Mouse (Mus musculus): Measurements from ENCODE around the gene Cstad. TPM values are rescaled to one million over a fixed set of nuclear protein-coding genes. Genes with fewer than 3 reads are reported as not detected.

The Cstad gene
- total RNA-seq, 1 experiment from 2014 or later, result not detected

DNA sequence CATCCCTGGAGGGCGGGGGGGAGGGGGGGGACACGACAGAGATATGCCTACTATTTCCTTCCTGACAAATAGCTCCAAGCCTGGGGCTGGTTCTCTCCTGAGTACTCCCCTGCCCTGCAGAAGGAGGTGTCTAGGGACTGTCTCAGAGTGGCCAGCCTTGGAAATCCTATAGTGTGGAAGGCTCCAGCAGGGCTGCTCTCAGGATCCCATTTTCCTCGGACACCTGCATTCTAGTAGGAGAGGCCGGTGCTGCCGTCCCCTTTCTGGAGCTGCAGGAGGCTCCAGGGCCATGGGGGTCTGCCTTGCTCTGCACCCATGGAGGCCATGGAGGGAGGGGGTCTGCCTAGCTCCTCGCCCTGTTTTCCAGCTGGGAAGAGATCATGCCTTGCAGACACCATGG lies 2.4 kb upstream of the Cstad start:
- ATAC-seq (replicated peaks; ENCODE audit: insufficient number of reproducible peaks, low FRiP score, low TSS enrichment, poor library complexity, severe bottlenecking), result no peak

DNA sequence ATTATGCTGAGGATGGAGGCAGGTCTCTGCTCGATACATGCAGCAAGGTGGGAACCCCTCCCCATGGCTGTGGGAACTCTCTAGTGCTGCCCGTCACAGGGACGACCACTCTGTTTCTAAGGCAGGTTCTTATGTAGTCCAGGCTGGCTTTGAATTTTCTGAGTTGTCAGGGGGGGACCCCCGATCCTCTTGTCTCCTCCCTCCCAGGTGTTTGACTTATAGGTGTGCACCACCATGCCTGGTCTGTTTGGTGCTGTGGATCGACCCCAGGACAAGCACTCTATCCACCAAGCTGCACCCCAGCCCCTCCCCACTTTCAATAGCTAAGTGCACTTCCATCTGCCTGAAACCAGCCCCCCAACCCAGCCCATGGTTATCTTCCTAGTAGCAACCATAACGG lies 1.9 kb upstream of the Cstad start:
- no peak for ATAC-seq (replicated peaks; ENCODE audit: insufficient number of reproducible peaks, low FRiP score, low TSS enrichment, poor library complexity, severe bottlenecking)

DNA sequence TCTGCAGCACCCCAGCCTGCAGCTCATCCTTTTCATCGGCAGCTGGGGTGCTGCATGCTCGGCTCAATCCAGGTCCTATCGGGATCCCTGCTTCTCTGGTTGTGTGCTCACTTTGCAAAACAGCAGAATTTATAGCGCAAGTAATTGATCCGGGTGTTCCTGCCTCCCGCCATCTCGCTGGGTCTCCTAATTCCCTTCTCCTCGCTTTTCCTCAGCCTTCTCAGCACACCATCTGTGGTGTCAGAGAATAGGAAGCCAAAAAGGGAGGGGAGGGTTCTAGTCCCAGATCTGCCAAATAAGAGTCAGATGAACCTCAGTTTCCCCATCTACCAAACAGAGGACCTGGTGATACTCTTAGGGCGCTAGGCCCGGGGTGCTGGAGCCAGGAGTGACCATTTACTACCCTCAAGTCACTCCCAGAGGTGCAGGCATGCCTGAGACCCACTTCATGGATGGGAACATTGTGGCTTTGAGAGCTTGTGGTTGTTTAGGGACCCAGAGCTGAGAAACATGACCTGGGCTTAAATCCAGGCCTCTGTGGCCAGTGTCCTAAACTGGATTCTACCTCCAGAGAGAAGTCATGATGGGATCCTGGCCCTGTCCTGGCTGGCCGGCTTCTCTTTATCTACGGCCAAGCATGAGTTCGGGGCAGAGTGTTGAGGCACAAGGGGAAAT lies 1.1 kb upstream of the Cstad start:
- no peak for ATAC-seq (replicated peaks; ENCODE audit: insufficient number of reproducible peaks, low FRiP score, low TSS enrichment, poor library complexity, severe bottlenecking)

DNA sequence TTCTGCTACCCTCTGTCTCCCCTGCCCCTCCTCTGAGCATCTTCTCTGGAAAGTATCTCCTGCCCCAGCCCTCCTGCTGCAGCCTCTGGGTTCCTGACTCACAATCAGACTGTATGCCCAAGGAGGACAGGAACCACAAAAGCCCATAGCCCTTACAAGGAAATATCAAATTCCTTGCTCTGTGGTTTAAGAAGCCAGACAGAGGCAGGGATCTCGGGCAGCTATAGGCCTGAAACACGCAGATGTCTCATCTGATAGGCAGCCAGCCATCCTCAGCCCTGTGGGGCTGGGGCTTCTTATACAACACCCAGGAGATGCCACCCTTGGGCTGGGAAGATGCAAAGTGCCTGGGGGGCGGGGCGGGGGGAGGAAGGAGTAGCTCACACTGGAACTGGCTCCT lies 956 bp downstream of the Cstad start:
- no peak for ATAC-seq (replicated peaks; ENCODE audit: insufficient number of reproducible peaks, low FRiP score, low TSS enrichment, poor library complexity, severe bottlenecking)

DNA sequence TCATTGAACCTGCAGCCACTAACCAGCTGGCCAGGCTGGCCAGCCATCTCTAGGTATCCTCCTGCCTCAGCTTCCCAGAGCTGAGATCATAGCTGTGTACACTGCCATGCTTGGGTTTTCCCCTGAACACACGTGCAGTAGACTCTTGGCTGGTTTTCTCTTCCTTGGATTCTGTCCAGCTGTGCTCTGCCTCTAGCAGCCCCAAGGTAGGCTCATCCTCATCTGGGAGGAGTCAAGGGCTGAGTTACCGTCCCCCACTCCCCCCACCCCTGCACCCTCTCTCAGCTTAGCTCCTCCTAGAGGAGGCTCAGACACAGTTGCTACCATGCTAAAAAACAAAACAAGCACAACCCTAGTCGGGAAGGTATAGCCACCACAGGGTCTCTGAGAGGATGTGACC lies 4.8 kb downstream of the Cstad start:
- ATAC-seq (replicated peaks; ENCODE audit: insufficient number of reproducible peaks, low FRiP score, low TSS enrichment, poor library complexity, severe bottlenecking), result no peak

DNA sequence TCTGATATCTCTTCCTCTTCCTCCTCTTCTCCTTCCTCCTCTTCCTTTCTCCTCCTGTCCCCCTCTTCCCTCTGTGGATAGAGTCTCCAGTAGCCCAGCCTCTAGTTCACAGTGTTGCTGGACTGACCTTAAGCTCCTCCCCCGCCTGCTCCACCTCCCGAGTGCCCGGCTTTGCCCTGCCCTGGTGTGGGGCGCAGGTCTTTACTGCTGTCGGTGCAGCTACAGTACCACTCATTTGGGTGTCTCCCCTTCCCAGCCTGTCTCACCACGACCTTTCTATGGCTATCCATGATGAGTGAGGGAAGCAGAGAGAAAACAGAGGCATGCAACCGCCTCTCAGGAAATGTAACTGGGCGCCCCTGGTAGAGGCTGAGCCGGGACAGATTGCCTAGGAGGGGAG lies 5.5 kb downstream of the Cstad start:
- no peak for ATAC-seq (replicated peaks; ENCODE audit: insufficient number of reproducible peaks, low FRiP score, low TSS enrichment, poor library complexity, severe bottlenecking)

DNA sequence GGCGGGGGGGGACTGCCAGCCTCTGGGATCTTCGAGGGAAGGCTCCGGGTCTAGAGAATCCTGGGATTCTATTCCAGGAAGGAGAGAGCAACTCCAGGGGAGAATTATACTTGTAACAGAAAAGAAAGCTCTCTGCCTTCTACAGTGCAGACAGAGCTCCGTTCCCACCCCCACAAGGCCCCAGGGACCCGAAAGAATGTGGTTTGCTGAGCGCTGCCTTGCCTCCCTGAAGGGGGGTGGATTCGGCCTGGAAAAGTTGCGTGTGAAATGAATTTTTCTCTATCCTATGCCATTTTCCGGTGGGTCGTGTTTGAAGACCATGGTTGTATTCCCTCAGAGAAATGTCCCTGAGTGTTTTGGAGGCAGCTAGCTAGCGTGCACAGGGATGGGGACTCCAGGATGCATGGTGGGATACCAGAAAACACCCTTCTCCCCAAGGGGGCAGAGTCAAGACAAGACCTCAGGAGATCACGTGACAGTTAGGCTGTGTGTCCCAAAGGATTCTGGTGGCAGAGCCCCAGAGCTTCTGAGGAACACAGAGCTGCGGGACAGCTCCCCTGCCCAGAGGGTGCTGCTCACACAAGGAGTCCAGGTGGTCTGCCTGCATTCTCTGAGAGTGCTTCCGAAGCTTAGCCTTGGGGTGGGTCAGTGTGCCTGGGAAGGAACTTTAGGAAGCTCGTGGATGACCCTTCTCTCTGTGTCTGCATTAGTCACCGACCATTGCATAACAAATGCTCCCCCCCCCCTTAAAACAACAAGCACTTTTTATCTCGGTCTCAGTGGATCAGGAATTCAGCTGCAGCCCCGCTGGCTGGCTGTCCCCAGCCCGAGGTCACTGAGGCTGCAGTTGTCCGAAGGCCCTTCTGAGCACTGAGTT lies 6.4 kb downstream of the Cstad start:
- no peak for ATAC-seq (replicated peaks; ENCODE audit: insufficient number of reproducible peaks, low FRiP score, low TSS enrichment, poor library complexity, severe bottlenecking)

DNA sequence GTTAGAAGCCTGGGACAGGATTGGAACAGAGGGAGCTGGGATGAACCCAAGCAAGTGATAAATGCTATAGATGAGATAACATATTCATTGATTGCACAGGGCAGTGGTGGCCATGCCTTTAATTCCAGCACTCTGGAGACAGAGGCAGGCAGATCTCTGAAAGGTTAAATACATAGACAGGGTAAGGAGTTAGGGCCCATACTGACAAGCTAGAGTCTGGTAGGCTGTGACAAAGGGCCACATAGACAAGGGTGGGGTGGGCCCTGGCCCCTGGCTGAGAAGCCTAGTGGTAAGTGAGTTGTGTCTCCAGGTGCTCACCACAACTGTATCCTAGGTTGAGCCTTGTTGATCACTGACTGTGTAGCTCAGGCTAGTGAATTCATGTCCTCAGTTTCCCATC lies 7.6 kb downstream of the Cstad start:
- ATAC-seq (replicated peaks; ENCODE audit: insufficient number of reproducible peaks, low FRiP score, low TSS enrichment, poor library complexity, severe bottlenecking), result no peak

DNA sequence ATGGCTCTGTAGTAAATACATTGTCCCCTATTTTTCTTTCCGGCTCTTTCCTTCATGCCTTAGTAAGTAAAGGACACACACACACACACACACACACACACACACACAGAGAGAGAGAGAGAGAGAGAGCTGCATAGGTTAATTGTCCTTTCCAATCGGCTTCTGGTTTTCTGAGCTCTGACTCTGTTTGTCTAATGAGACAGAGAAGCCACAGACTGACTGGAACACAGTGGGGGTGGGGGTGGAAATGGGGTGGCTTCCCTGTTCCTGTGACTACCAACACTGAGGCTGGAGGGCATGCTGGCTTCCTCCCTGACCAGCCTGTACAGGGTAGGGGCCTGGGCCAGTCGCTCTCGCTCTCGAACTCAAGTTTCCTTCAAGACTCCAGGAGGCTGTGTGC lies 8.9 kb downstream of the Cstad start:
- ATAC-seq (replicated peaks; ENCODE audit: insufficient number of reproducible peaks, low FRiP score, low TSS enrichment, poor library complexity, severe bottlenecking), result no peak

DNA sequence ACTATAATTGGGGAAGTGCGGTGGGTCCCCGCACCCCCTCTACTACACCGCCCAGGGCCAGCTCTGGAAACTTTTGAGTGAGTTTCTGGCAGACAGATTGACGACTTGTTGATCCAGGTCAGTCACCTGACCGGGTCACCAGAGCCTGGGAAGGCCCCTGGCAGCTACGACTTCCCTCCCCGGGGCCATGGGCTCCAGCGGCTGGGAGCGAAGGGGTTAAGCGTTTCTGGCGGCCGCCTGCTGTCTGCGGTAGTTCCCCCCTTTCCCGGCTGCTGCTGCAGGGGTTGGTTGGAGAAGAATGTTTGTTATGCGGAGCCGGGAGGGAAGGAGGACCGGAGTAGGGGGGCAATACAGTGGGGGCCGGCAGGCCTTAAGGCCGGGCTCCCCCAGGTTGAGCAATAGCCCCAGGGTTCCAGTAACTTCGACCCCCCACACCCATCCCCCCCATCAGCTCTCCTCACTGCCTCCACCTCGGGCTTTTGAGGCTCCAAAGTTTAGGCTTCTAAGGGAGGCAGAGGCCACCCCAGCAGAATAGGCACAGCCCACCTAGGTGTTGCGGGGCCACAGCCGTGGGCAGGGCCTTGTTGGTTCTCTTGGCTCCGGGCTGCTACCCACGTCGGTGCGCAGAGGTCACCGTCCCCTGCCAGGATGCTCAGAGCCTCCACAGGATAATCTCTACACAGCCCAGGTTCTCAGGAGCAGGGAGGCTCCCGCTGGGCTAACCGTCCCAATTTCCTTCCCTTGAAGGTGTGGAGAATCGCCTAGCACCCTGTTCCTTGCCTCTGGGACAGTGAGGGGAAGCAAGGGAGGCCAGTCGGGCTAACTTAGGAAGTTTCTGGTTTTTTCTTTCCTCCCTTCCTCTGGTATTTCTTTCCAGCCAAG lies 10.3 kb downstream of the Cstad start:
- ATAC-seq (replicated peaks; ENCODE audit: insufficient number of reproducible peaks, low FRiP score, low TSS enrichment, poor library complexity, severe bottlenecking), result no peak

DNA sequence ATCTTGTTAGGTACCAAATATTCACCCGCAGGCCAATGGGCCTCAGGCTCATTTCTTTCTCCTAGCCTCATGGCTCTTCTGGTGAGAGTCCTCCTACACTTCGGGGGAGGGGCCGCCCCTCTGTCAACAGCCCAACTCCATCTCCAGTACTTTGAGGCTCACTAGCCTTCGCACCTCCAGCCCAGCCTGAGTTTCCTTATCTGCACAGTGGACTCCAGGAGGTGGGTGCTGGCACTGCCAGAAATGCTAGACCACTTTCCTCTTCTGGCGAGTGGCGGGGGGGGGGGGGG lies 10.9 kb downstream of the Cstad start:
- no peak for ATAC-seq (replicated peaks; ENCODE audit: insufficient number of reproducible peaks, low FRiP score, low TSS enrichment, poor library complexity, severe bottlenecking)

DNA sequence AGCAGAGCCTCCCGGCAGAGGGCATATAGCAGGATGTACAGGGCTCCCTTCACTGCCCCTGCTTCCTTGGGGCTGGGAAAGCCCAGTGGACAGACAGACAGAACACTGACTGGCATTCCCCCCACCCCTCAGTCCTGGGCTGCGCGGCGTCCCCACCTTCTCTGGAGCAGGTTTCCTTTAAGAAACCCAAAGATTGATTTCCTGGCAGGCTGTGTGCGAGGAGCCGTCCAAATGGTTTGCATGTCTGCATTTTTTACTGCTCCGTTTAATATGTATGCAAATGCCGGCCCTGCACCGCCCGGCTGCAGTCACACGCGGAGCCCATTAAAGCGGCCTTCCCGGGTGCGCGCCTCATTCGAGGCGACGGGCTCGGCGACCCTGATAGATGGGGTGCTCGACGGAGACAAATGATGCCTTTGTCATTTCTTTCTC lies 11.8 kb downstream of the Cstad start:
- no peak for ATAC-seq (replicated peaks; ENCODE audit: insufficient number of reproducible peaks, low FRiP score, low TSS enrichment, poor library complexity, severe bottlenecking)

DNA sequence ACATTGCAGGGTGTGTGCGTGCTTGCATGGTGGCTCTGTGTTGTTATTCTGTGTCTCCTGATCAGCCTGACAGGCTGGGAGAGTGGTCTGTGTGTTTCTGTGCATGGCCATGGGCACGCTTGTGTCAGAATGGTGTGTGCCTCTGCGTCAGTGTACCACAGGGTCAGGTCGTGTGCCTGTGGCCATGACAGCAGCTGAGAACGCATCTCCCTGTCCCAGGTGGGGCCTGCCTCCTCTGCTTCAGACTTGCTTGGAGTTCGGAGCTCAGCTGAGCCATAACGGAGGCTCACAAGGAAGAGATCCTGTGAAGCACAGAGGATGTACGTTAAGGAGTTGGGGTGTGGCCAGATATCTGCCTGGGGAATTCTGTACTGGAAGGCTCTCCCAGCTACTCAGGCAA lies 13.1 kb downstream of the Cstad start:
- ATAC-seq (replicated peaks; ENCODE audit: insufficient number of reproducible peaks, low FRiP score, low TSS enrichment, poor library complexity, severe bottlenecking), result no peak

DNA sequence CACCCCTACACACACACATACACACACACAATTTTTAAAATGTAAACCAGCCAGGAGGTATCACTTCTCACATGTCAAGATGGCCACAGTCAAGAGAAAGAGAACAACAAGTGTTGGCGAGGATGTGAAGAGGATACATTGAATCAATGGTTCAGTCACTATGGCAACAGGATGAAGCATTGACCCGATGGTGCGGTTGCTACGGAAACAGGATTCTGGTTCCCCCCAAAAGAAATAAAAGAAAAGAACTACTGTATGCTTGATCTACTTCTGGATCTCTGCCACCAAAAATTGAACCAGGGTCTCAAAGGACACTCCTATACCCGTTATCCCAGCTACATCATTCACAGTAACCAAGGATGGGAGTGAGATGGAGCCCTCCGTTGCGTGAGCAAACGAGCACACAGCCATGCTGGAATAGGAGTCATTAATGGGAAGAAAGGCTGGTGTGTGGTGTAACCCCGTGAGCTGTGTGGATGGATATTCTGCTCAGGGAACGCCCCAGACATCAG lies 13.9 kb downstream of the Cstad start:
- ATAC-seq (replicated peaks; ENCODE audit: insufficient number of reproducible peaks, low FRiP score, low TSS enrichment, poor library complexity, severe bottlenecking), result no peak

DNA sequence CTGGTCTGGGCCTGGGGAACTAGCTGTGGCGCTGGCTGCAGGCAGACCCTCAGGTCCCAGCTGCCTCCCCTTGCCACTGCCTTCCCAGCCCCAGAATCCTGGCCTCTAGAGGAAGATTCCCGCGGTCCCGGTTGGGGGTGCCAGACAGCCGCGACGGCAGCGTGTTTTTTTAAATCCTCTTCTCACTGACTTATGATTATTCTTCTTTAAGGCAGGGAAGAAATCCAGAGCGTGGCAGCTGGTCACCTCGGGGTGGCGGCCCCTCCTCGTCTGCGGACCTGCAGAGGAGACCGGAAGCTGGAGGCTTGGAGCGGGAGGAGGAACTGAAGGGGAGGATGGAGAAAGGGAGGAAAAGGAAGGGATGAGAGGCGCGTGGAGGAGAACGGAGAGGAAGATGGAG lies 18.7 kb downstream of the Cstad start:
- no peak for ATAC-seq (replicated peaks; ENCODE audit: insufficient number of reproducible peaks, low FRiP score, low TSS enrichment, poor library complexity, severe bottlenecking)

DNA sequence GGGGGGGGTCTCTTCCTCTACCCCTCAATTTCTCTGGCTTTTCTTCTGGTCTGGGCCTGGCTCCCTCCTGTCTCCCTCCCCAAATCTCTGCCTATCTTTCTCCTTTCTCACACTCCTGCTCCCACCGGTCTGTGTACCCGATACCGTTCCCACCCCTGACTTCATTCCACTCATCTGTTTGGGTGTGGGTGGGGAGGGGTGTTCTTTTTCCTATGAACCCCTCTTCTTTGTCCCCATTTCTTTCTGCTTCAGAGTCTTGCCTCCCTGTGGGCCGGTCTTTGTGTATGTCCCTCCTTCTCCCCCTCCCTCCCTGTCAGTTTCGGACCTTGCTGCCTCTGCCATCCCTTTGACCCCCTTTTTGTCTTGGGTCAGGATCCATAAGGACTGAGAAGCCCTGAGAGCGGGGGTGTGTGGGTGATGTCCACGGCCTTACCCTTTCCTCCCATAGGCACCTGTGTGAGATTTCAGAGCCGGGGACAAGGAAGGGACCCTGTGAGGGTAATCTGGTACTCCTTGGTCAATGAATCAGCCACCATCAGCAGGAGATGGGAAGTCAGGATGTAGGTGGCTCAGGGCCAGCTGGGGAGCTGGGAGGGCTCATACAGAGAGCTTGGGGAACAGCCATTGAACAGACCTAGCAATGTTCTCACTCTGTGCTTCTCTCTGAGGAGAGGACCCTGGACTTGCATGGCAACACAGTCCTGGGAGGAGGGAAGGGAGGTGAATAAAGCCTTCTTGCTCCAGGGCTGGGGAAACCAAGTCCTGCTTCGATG lies 19.5 kb downstream of the Cstad start:
- ATAC-seq (replicated peaks; ENCODE audit: insufficient number of reproducible peaks, low FRiP score, low TSS enrichment, poor library complexity, severe bottlenecking), result no peak

DNA sequence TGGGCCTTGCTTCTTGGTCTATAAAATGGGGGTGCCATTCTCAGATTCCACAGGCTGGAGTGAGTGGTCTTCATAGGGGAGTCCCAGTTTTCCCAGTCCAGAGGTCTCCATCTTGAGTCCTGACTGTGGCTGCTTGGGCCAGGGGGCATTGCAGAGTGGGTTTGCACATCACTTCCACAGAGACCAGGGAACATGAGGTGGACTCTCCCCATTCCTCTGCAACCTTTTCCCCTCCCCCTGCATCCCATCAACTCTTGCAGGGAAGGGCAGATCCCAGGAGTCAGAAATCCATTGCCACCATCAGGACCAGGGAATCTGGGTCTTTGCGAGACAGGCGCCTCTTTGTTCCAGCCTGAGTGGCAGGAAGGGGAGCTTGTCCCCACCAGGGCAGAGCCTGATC lies 21.0 kb downstream of the Cstad start:
- ATAC-seq (replicated peaks; ENCODE audit: insufficient number of reproducible peaks, low FRiP score, low TSS enrichment, poor library complexity, severe bottlenecking), result no peak

DNA sequence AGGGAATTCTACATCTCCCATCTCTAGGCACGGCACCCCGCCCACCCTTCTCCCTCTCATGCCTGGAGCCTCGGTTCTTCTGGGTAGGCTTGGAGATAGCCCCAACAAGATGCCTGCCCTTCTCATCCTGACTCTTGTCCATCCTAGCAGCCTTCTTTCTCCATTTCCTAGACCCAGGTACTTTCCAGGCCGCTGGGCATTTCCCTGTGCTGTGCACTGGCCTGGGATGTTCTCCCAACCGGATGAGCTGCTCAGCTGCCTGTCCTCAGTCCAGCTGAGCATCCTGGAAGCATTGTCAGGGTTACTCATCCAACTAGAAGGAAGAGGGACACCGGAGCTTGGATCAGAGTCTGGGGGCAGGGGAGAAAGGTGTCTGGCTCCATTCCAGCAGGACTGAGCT lies 21.6 kb downstream of the Cstad start:
- ATAC-seq (replicated peaks; ENCODE audit: insufficient number of reproducible peaks, low FRiP score, low TSS enrichment, poor library complexity, severe bottlenecking), result no peak
